Mouse (Mus musculus) effector memory CD4-positive, alpha-beta T cell, adult 7 months (primary cell): ENCODE results near the gene Gm20831. TPM values are rescaled to one million over a fixed set of nuclear protein-coding genes. Genes with fewer than 3 reads are reported as not detected.

Experiments
- polyA plus RNA-seq: library from polyadenylated mRNA; unstranded; fragments of 100-300 nt; shearing (Covaris generic); gene quantifications from one replicate; pipeline ENCODE4 v1.2.1, GENCODE M21; 2017

Gm20831 gene
- not detected for polyA plus RNA-seq

DNA sequence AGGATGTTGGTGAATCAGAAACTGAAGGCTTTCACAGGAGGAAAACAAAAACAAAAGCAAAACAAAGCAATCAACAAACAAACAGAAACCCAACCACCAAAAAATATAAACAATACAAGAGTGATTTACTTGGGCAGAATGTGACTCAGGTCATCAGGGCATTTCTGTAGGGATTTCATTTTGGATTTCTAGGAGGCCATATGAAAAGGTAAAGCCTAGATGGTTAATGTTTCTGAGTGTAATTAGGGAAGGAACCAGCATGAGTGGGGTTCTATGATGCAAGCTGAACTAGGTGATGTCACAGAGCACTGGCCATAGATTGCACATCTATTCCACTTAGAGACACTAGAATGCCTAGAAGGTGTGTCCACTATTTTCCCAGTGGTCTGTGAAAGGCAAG, at the start of gene Gm20831, which contains the start of gene Gm20772:
Gm20831 (plus strand) TSS at position 301 of the 400 bp plus-strand sequence.
Gm20772 (plus strand) TSS at position 301 of the 400 bp plus-strand sequence.

DNA sequence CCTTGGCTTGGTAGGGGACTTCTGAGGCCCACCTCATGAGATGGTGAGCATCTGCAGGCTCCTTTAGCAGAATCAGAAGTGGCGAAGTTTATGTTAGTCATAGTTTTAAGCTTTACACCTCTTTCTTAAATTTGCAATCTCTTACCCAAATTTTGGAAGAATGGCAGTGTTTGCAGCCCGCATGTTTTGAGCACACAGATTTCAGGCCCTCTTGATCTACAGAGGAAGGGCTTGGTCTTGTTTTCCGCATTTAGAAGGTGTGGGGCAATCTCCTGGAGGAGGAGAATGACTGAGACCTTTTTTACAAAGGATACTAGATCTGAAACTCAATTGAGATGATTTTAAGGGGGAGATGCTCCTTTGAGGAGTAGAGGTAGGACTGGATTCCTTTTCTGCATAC, 28.4 kb upstream of the Gm20831 start, which contains the start of gene Gm21904:
Gm21904 (minus strand) TSS at position 101 of the 400 bp plus-strand sequence.

DNA sequence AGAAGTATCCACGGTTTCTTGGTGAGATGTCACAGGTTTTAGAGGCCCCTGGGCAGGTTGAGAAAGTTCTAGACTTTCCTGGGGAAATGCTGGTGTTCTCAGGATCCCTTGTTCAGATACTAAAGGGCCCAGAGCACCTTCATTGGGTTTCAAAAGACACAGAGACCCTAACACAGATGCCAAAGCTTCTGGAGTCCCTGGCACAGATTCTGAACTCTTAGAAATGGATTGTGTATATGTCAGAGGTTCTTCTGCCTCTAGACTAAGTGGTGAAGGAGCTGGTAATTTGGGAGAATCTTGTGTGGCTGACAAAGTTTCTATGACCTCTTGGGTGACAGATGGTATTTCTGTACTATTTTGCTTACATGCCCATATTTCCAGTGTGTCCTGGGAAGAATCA, 62.7 kb downstream of the Gm20831 start, which contains the start of gene Srsy:
Srsy (minus strand) TSS at position 101 of the 400 bp plus-strand sequence.

Other genes with a start within 250 kb of the Gm20831 start
- not detected for gene Gm21904, start 28.5 kb upstream of the Gm20831 start, polyA plus RNA-seq
- gene Gm20772, start within 50 bp of the Gm20831 start, polyA plus RNA-seq: not detected
- gene Srsy, start 62.6 kb downstream of the Gm20831 start, polyA plus RNA-seq: not detected
- gene Gm21764, start 187.1 kb downstream of the Gm20831 start, polyA plus RNA-seq: not detected
- not detected for gene Ssty1, start 214.4 kb downstream of the Gm20831 start, polyA plus RNA-seq